Comparison of ENCODE assay signal across 11 mouse cellular contexts in the genomic region with DNA sequence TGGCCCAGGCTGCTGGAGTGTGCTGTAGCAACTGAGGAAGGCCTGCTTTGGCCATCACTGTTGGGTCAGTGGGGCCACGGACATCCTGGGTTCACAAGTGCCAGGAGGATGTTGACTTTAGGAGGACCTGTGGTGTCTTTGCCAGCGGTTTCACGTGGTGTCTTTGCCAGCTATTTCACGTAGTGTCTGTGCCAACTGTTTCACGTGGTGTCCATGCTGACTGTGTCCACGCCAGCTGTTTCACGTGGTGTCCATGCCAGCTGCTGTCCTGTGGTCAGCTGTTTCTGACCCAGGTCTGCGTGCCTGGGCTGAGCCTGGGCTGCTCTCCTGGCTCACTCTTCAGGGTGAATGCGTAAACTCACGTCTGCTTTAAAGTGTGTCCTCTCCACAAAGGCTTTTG. TPM values are rescaled to one million over a fixed set of nuclear protein-coding genes. Genes with fewer than 3 reads are reported as not detected.
DNase-seq lines count a peak whose midpoint lies in the region.
"Had no signal": no experiment of that assay in that cellular context is flagged by ENCODE, and none has a peak within 500 bp of the region (broad histone marks: within the 10 kb centered on the region; RNA-seq: fewer than 3 reads in every experiment).

No protein-coding gene starts in this region.

- intact Hi-C loops in left cerebral cortex, postnatal 36 days (cut with DNase I): no loop called here

- peak; percentile 76 for DNase-seq in gastrocnemius, adult 18-20 months (ENCODE audit: low spot score)
- no peak for DNase-seq in gastrocnemius, postnatal 4 days (ENCODE audit: low spot score in 2 of 2)
- DNase-seq in kidney, adult 8-10 months: peak; percentile 63 to 87
- DNase-seq in kidney, postnatal 4 days: no peak
- peak; percentile 79 for DNase-seq in fibroblast of lung, adult 2 months (ENCODE audit: low read depth)
- peak; percentile 88 for DNase-seq in skeletal muscle tissue, adult 2 months (ENCODE audit: low read depth, low spot score)
- no peak for DNase-seq in left cerebral cortex, postnatal 36 days (ENCODE audit: low spot score in 2 of 2)
- DNase-seq in c-Kit-positive CD71-positive TER-119-positive erythroid progenitor cells, embryonic 14.5 days (ENCODE audit: low spot score): no peak
- DNase-seq: cerebellum, adult 2 months; lung, embryonic 14.5 days; thymus, postnatal 36 days had no signal

RNA-seq across cellular contexts. Expression of a gene that starts 20.0 kb away (rescaled TPM):
- 1 to 10 TPM; 2.4 to 5.0 TPM for total RNA-seq in gastrocnemius, adult 18-20 months (2021)
- 10 to 100 TPM; 11.6 to 13.7 TPM for total RNA-seq in gastrocnemius, postnatal 4 days (2021)
- total RNA-seq in left cerebral cortex, postnatal 36 days (2021): 10 to 100 TPM; 41.0 to 51.2 TPM

RNA-seq across cellular contexts. Expression of a gene that starts 35.9 kb away (rescaled TPM):
- total RNA-seq in gastrocnemius, adult 18-20 months (2021): 1 to 10 TPM; 1.7 to 5.7 TPM
- total RNA-seq in gastrocnemius, postnatal 4 days (2021): under 1 TPM; 0.32 to 0.39 TPM
- total RNA-seq in left cerebral cortex, postnatal 36 days (2021): 100 to 1,000 TPM; 140 to 144 TPM

RNA-seq across cellular contexts. Expression of a gene that starts 54.3 kb away (rescaled TPM):
- total RNA-seq in gastrocnemius, adult 18-20 months (2021): 1 to 10 TPM; 2.6 to 3.2 TPM
- total RNA-seq in gastrocnemius, postnatal 4 days (2021): 10 to 100 TPM; 10.4 to 12.0 TPM
- 100 to 1,000 TPM in 1 of 2 experiments, 10 to 100 TPM in 1; 91.6 to 102 TPM for total RNA-seq in left cerebral cortex, postnatal 36 days (2021)

Comparison
In these comparisons a context has a peak if more than half of its experiments do, and no peak if none do; other contexts are left out.
1. DNase-seq: peak in gastrocnemius, adult 18-20 months (single experiment), kidney, adult 8-10 months (2 of 2), fibroblast of lung, adult 2 months (single experiment) and skeletal muscle tissue, adult 2 months (single experiment); none in gastrocnemius, postnatal 4 days (0 of 2), kidney, postnatal 4 days (0 of 2), left cerebral cortex, postnatal 36 days (0 of 2) and c-Kit-positive CD71-positive TER-119-positive erythroid progenitor cells, embryonic 14.5 days (single experiment).
2. RNA of a gene that starts 35.9 kb away (total RNA-seq): 140 to 144 TPM in left cerebral cortex, postnatal 36 days; 1.7 to 5.7 TPM in gastrocnemius, adult 18-20 months and 0.32 to 0.39 TPM in gastrocnemius, postnatal 4 days; every median in the first group is over 10 times any median in the second.
3. RNA of a gene that starts 54.3 kb away (total RNA-seq): 91.6 to 102 TPM in left cerebral cortex, postnatal 36 days; 10.4 to 12.0 TPM in gastrocnemius, postnatal 4 days and 2.6 to 3.2 TPM in gastrocnemius, adult 18-20 months; every median in the first group is over 4 times any median in the second.